Mouse (Mus musculus) brain, embryonic 14.5 days (tissue): ENCODE data around the gene Bcl11b.

Experiments
- CTCF ChIP-seq: fragments of 200-500 bp; IDR thresholded peaks from 2 replicates; pipeline ENCODE4 v1.5.1; 2012; ENCODE audit warnings: inconsistent platforms, mild to moderate bottlenecking, moderate library complexity, borderline replicate concordance; ENCODE audit not compliant: insufficient read depth, insufficient read length; ENCODE audit errors: extremely low read depth
- POLR2A ChIP-seq: fragments of 200-500 bp; IDR thresholded peaks from 2 replicates; pipeline ENCODE4 v1.6.1; 2012; ENCODE audit warnings: mild to moderate bottlenecking, inconsistent platforms, borderline replicate concordance; ENCODE audit not compliant: poor library complexity, insufficient read depth, insufficient read length, severe bottlenecking; ENCODE audit errors: extremely low read depth

GRCm38 (mm10) chr12:108005488-108005800, 2.0 kb upstream of the Bcl11b start:
- TF ChIP-seq CTCF (no peak), POLR2A (no peak)
